Mouse (Mus musculus) cerebellum, adult 8-10 months (tissue): Measurements from ENCODE around the gene Slc25a44.
"Not testable (repeated sequence)": the region's sequence is repeated elsewhere in the genome, so short reads cannot be mapped to it uniquely, and the experiment has no call there.

Experiments used
- DNase-seq: peaks from one replicate; pipeline ENCODE4 v3.0.0; 2022

The Slc25a44 gene

DNA sequence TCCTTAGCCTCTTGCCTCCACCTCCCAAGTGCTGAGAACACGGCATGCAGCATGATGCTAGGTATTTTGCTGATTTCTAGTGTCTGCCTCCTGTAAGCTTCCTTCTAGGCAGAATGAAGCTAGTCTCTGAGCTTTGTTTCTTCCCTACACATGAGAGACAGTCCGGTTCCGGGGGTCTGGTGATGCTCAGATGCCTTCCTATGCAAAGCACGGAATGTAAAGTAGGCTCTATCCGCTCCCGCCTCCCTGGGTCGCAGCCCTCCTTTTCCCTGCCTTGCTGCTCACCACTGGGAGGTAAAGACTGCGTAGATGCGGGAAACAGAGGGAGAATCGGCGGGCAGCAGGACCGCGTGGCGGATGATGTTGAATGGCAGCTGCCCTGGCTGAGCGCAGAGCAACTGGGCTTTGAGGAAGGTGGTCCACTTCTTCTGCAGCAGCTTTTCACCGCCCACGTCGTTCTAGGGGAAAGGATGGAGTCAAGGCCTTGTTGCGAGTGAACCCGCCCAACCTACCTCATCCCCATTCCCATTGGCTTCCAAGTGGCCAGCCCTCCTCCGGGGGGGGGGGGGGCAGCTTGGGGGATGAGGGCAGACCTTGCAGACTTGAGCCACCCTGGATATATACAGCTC lies 24.6 kb upstream of the Slc25a44 start:
- peak; percentile 68 for DNase-seq

- no peak for DNase-seq
Measured at GRCm38 (mm10) chr3:88448443-88448842, 23.5 kb upstream of the Slc25a44 start.

DNA sequence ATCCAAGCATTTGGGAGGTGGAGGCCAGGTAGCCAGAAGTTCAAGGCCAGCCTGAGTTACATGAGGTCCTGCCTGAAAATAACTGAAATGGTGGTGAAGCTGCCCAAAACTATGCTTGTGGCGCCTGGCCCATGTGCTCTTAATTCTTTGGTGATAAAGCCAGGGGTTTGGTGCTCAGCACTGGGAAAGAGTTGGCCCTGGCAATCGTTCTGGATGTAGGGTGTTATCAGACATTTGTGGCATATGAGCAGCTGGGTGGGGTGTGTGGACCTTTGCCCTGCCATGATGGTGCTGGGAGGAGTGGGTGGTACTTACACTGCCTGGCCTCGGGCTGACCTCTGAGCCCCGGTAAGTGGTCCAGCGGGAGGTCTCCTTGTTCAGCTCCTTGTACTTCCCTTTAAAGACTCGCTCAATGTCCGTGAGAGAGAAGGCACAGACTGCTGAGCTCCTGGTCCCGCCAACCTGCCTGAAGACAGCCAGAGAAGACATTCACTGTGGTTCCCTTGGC lies 22.8 kb upstream of the Slc25a44 start:
- no peak for DNase-seq

DNA sequence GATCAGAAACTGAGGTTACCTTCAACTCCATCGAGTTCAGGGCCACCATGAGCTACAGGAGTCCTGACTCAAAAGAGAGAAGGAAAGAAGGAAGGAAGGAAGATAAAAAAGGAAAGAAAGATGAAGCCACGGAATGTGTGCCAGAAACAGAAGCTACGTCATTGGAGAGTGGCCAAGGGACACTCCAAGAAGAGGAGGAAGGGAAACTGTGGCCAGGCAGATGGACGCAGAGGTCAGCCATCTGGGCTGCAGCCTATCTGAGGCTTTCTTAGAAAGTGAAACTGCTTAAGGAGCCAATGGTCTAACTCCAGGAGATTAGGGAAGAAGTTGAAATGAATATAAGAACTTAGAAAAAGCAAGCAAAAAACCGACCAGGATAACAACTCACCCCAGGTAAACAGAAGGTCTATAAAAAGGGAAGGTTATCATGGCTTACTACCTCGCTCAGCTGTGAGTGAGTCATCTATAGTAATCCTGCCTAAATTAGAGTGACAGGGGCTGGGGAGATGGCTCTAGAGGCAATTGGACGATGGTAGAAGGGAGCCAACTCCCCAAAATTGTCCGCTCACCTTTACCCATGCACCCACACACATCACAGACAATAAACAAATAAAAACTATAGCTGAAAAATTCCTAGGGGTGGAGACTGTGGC lies 21.7 kb upstream of the Slc25a44 start:
- no peak for DNase-seq

GRCm38 (mm10) chr3:88442888-88443287 lies 17.9 kb upstream of the Slc25a44 start:
- no peak for DNase-seq

- no peak for DNase-seq
Measured at GRCm38 (mm10) chr3:88442488-88442887, 17.5 kb upstream of the Slc25a44 start.

DNA sequence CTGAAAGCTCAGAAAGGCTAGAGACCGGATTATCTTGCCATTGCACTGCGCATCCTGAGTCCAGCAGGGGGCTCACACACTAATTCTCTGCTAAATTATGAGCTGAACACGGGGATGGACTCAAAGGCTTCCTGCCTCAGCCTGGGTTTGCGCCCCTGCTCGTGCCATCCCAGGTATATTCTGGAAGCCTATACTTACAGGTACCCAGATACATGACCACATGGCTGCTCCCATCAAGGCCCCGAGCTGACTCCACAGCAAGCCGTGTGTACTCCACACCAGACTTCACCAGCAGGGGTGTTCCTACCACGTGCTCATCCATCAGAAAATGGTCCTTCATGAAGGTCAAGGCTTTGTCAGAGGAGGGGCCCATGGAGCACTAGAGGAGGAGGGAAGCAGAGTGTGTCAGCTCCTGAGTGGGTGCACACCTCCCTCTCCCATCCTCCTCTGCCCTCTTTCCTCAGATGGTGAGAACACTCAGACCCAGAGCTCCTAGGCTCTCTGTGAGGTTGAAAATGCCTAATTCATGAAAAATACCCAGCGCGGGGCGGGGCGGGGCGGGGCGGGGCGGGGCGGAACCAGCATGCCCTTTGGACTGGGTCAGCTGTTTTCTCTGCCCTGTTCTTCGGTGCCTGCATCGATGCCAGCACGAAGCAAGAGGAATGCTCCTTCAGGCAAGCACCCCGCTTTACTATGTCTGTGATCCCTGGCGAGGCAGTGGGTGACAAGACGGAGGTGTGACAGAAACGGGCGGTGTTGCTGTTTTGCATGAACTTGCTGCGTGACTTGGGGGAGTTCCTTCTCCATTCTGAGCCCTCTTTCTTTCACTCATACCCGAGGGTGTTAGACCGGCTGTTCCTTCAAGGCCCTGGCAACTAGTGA lies 15.8 kb upstream of the Slc25a44 start:
- no peak for DNase-seq

DNA sequence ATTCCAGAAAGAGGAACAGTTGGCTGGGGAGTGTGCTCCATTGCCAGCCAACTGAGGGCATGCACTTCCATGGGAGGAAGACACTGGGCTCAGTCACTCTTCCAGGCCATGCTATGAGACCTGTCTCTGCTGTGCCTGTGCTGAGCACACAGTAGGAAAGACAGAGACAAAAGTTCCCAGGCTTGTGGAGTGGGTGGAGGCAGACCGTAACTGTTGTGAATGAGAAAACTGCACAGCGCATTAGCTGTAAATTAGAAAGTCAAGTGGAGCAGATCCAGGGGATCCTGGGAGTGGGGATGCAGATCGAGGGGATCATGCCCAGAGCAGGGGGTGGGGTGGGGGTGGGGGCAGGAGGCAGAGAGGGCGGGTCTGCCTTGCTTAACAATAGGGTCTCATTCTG lies 14.6 kb upstream of the Slc25a44 start:
- no peak for DNase-seq

DNA sequence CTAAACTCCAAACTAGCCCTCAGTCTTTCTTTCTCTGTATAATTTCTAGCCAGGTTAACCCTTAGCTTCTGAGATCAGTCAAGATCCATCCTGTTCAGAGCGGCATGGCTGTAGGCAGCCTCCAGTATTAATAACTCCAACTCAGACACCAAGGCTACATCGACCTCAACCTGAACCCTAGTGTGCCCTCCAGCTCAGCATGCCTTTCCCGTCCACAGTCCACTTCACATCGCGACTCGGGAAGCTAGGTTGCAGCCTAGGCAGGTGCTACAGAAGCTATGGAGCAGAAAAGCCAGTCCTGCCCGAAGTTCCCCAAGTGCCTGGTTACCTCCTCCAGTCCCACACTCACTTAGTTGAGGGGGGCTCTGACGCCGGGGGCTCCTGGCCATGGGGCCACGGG lies 12.5 kb upstream of the Slc25a44 start:
- no peak for DNase-seq

GRCm38 (mm10) chr3:88436395-88437201 lies 11.7 kb upstream of the Slc25a44 start:
- DNase-seq, result peak; percentile 77

GRCm38 (mm10) chr3:88435515-88435914 lies 10.6 kb upstream of the Slc25a44 start:
- DNase-seq, result no peak

DNA sequence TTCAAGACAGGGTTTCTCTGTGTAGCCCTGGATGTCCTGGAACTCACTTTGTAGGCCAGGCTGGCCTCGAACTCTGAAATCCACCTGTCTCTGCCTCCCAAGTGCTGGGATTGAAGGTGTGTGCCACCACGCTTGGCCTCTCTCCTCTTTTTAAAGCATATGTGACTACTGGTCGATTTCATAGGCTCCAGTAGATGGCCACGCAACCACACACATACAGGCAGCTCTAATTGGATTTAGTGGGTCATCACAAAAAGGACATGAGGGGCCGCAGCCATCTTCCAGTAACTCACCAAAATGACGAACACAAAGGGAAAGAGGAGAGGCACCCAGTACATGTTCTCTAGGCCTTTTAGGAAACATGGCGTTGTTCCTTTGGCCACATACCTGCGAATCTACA lies 3.7 kb upstream of the Slc25a44 start:
- not testable (repeated sequence) for DNase-seq

- DNase-seq, result no peak
Measured at GRCm38 (mm10) chr3:88427342-88427905, 2.5 kb upstream of the Slc25a44 start.

- no peak for DNase-seq
Measured at GRCm38 (mm10) chr3:88425708-88426420, 925 bp upstream of the Slc25a44 start.

GRCm38 (mm10) chr3:88425330-88425689 lies 371 bp upstream of the Slc25a44 start:
- no peak for DNase-seq

DNA sequence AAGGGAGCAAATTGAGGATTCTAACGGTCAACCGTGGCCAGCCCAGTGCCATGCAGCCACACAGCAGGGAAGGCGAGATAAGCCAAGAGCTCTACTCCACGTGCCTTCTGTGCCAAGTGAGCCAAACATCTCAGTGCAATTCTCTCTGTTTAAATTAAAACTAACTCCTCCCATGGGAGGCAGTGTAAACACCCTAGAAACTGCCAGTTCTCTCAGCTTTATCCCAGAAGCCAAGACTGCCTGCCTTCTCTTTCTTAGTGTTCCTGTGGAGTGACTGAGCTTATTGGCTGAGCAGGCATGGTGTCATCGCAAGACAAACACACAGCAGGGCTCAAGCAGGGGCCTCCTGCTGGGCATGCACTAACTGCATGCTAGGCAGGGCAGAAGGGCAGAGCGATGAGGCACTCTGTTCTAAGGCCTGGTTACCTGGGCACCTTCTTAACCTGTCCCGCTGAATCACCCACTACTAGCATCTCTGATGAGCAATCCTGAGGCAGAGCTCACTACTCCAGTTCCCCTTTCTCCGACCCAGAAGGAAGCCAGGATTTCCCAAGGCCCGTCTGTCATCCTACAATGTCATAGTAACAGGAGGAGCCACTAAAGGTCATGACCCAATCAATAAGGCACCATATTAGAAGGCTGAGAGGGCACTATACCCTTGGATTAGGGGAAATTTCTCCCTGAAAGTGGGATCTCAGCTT lies 2.8 kb downstream of the Slc25a44 start:
- peak; percentile 63 for DNase-seq

GRCm38 (mm10) chr3:88420771-88421170 lies 4.2 kb downstream of the Slc25a44 start:
- DNase-seq, result no peak

DNA sequence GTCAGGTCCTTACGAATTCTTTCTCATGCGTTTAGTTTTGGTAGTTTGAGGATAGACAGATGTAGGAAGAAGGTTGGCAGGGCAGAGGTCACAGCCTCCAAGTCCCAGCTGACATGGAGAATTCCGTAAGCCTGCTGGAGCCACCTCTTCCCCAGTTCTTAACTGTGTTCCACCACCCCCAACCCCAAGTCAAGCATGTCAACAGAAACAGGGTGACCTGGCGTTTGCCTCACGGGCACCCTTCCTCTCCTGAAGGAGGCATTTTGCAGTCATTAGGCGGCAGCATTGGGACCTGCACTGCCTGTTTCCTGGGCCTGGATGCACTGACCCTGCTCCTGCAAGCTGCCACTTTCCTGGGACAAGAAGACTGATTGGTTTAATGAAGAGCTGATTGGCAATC lies 6.9 kb downstream of the Slc25a44 start:
- DNase-seq, result no peak

DNA sequence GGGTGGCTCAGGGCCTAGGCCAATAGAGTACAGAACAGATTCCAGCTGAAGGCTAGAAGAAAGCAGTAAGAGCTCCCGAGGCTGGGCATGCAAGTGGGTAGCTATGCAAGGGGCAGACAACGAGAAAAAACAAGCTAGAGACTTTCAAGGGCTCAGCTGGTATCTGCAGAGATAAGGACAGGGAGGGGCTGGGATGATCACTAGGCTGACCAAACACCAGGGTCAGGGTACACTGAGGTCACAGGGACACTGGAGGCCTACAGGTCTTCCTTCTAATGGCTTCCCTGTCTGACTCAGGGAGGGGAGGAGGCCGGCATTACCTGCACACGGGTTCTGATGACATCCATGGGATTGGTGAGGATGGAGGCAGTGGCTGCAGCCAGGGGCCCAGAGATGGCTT lies 9.3 kb downstream of the Slc25a44 start:
- DNase-seq, result no peak

- no peak for DNase-seq
Measured at GRCm38 (mm10) chr3:88412636-88413035, 12.3 kb downstream of the Slc25a44 start.

GRCm38 (mm10) chr3:88411681-88412080 lies 13.3 kb downstream of the Slc25a44 start:
- DNase-seq, result no peak
